Mouse (Mus musculus) liver, embryonic 14.5 days (tissue): ENCODE data around the gene Slc25a10. TPM values are rescaled to one million over a fixed set of nuclear protein-coding genes. Genes with fewer than 3 reads are reported as not detected.

Experiments
- ATAC-seq: fragments of 200-750 bp; cut with Nextera tagmentation; 2 replicates; pipeline ENCODE4 v1.8.0; 2017; ENCODE audit warnings: moderate number of reproducible peaks, mild to moderate bottlenecking, moderate library complexity; ENCODE audit not compliant: insufficient read depth
- DNase-seq, 3 experiments: peaks; one replicate each; pipeline ENCODE4 v3.0.0-alpha.2; 2012 to 2013; ENCODE audit warnings: low read depth in 3 of 3, low spot score in 3 of 3
- H3K27ac ChIP-seq: fragments of 300-500 bp; sonication (generic); 2 replicates; pipeline ENCODE4 v1.5.1; 2014; ENCODE audit warnings: moderate library complexity, mild to moderate bottlenecking, control low read depth, inconsistent platforms
- H3K27me3 ChIP-seq: fragments of 300-500 bp; sonication (generic); 2 replicates; pipeline ENCODE4 v1.6.1; 2014; ENCODE audit warnings: mild to moderate bottlenecking, low read length, moderate library complexity; ENCODE audit not compliant: control insufficient read depth, insufficient read depth
- H3K36me3 ChIP-seq: fragments of 300-500 bp; sonication (generic); replicated peaks from 2 replicates; pipeline ENCODE4 v1.6.1; 2014; ENCODE audit warnings: low read depth; ENCODE audit not compliant: control insufficient read depth, insufficient read depth
- H3K4me1 ChIP-seq, 2 experiments: fragments of 200-500 bp in 1 of 2; fragments of 300-500 bp in 1 of 2; sonication (generic) in 1 of 2; replicated peaks; 2 replicates each; pipeline ENCODE4 v1.6.1; 2012 to 2014; ENCODE audit warnings: antibody characterized with exemption in 1 of 2, inconsistent platforms in 1 of 2, low read length in 1 of 2; ENCODE audit not compliant: control insufficient read depth in 2 of 2, insufficient read depth in 2 of 2
- H3K4me2 ChIP-seq: fragments of 300-500 bp; sonication (generic); 2 replicates; pipeline ENCODE4 v1.6.1; 2014; ENCODE audit warnings: low read depth, mild to moderate bottlenecking, control low read depth, moderate library complexity
- H3K4me3 ChIP-seq, 2 experiments: fragments of 200-500 bp in 1 of 2; fragments of 300-500 bp in 1 of 2; sonication (generic) in 1 of 2; 2 replicates each; pipeline ENCODE4 v1.5.1; 2012 to 2014; ENCODE audit warnings: low read depth in 2 of 2, low read length in 2 of 2, mild to moderate bottlenecking in 2 of 2, control low read depth in 1 of 2, inconsistent platforms in 1 of 2, moderate library complexity in 1 of 2; ENCODE audit not compliant: insufficient read depth in 1 of 2
- H3K9ac ChIP-seq: fragments of 300-500 bp; sonication (generic); replicated peaks from 2 replicates; pipeline ENCODE4 v1.6.1; 2014; ENCODE audit warnings: mild to moderate bottlenecking, control low read depth, moderate library complexity
- H3K9me3 ChIP-seq: fragments of 300-500 bp; sonication (generic); 2 replicates; pipeline ENCODE4 v1.6.1; 2016; ENCODE audit warnings: low read length, mixed read lengths; ENCODE audit not compliant: control insufficient read depth
- CTCF ChIP-seq: IDR thresholded peaks from 2 replicates; pipeline ENCODE4 v1.5.1; 2016; ENCODE audit warnings: antibody characterized with exemption, low read depth, control low read depth
- EP300 ChIP-seq: IDR thresholded peaks from 2 replicates; pipeline ENCODE4 v1.6.1; 2016; ENCODE audit warnings: antibody characterized with exemption, low read depth
- WGBS: fragments of 180-500 bp; shearing (Covaris S2); extraction: QIAGEN DNeasy Blood & Tissue Kit; methylation state at CpG from one replicate; pipeline ENCODE4 v1.1.7; 2014; ENCODE audit not compliant: insufficient replicate concordance; 5-methylcytosine and 5-hydroxymethylcytosine counted together
- polyA plus RNA-seq, 2 experiments: library from polyadenylated mRNA; depleted of rRNA in 1 of 2; stranded (reverse) in 1 of 2; unstranded in 1 of 2; fragments of >200 nt; fragmentation: Nextera tagmentation in 1 of 2; extraction: Ambion mirVana in 1 of 2; gene quantifications; 2 replicates each; pipeline versions ENCODE4 v1.2.1 to v1.2.3; 2012 to 2014

The Slc25a10 gene
- polyA plus RNA-seq, 2 experiments = 31.5 to 35.1 TPM

- no peaks in the 10 kb centered on the region for H3K9me3 ChIP-seq
- H3K4me2 ChIP-seq = no peak overlapping the region
- no peak for ATAC-seq
- no peak overlapping the region for H3K27ac ChIP-seq
- H3K27me3 ChIP-seq = no peaks in the 10 kb centered on the region
- no peak overlapping the region for H3K4me3 ChIP-seq
- peaks cover 10 to 13% of the 10 kb centered on the region in 2 experiments for H3K4me1 ChIP-seq
- peaks cover 21% of the 10 kb centered on the region for H3K36me3 ChIP-seq
- 76% methylated on average over 4 of the region's 4 CpGs for WGBS
- H3K9ac ChIP-seq = no peak overlapping the region
- DNase-seq = no peak
- no peak for TF ChIP-seq CTCF
- no peak for TF ChIP-seq EP300
These were observed 26.1 kb upstream of the Slc25a10 start for GRCm38 (mm10) chr11:120465521-120465920.

- no peaks in the 10 kb centered on the region for H3K9me3 ChIP-seq
- ATAC-seq (peak; percentile 100), DNase-seq (peak; percentile 98 to 99 (median 98))
- peaks cover 10 to 13% of the 10 kb centered on the region in 2 experiments for H3K4me1 ChIP-seq
- H3K36me3 ChIP-seq = peaks cover 24% of the 10 kb centered on the region
- peak within 1 kb of the TSS; percentile 41 for H3K27ac ChIP-seq
- 0% methylated on average over 52 of the region's 54 CpGs for WGBS
- H3K9ac ChIP-seq = peak within 1 kb of the TSS; percentile 86
- TF ChIP-seq EP300 (no peak), CTCF (no peak; the same call in 1 of the 2 replicates)
- peak within 1 kb of the TSS; percentile 88 to 99 for H3K4me3 ChIP-seq
- no peaks in the 10 kb centered on the region for H3K27me3 ChIP-seq
- H3K4me2 ChIP-seq = peak within 1 kb of the TSS; percentile 98
These were observed 24.4 kb upstream of the Slc25a10 start, which contains the start of gene Arl16 for GRCm38 (mm10) chr11:120467051-120467735. Gene Arl16 (minus strand): TSS chr11:120467607.

GRCm38 (mm10) chr11:120467736-120468092 lies 23.9 kb upstream of the Slc25a10 start:
- TF ChIP-seq EP300 (no peak), CTCF (no peak)
- Histone ChIP-seq H3K36me3 (peaks cover 26% of the 10 kb centered on the region), H3K9ac (peak overlapping the region; percentile 86), H3K9me3 (no peaks in the 10 kb centered on the region), H3K4me2 (peak overlapping the region; percentile 98), H3K27me3 (no peaks in the 10 kb centered on the region), H3K27ac (peak overlapping the region; percentile 41), H3K4me3 (peak overlapping the region; percentile 78 to 99), H3K4me1 (peaks cover 10 to 13% of the 10 kb centered on the region in 2 experiments)
- ATAC-seq (peak; percentile 70), DNase-seq (no peak)
- under 1% methylated on average over 33 of the region's 33 CpGs for WGBS

GRCm38 (mm10) chr11:120472052-120472451 lies 19.6 kb upstream of the Slc25a10 start:
- DNase-seq (no peak), ATAC-seq (no peak)
- Histone ChIP-seq H3K4me3 (no peak overlapping the region), H3K4me1 (peaks cover 6 to 7% of the 10 kb centered on the region in 2 experiments), H3K9ac (no peak overlapping the region), H3K4me2 (no peak overlapping the region), H3K36me3 (peaks cover 54% of the 10 kb centered on the region), H3K27ac (no peak overlapping the region), H3K27me3 (no peaks in the 10 kb centered on the region), H3K9me3 (no peaks in the 10 kb centered on the region)
- WGBS = 88% methylated on average over 6 of the region's 6 CpGs
- TF ChIP-seq CTCF (no peak), EP300 (no peak)

- DNase-seq = no peak
- WGBS = 86% methylated on average over 7 of the region's 7 CpGs
- TF ChIP-seq CTCF (no peak), EP300 (no peak)
- Histone ChIP-seq H3K36me3 (peaks cover 51% of the 10 kb centered on the region), H3K4me3 (peak overlapping the region in 1 of 2 experiments; percentile 92; a peak in 2 of 4 replicates), H3K27me3 (no peaks in the 10 kb centered on the region), H3K4me1 (peaks cover 3 to 4% of the 10 kb centered on the region in 2 experiments; a peak in 3 of 4 replicates), H3K9me3 (no peaks in the 10 kb centered on the region), H3K4me2 (peak overlapping the region; percentile 70), H3K27ac (peak overlapping the region; percentile 1; the same call in 1 of the 2 replicates), H3K9ac (peak overlapping the region; percentile 92)
- ATAC-seq = no peak
These were observed 8.1 kb upstream of the Slc25a10 start for GRCm38 (mm10) chr11:120483448-120483934.
